Mouse (Mus musculus): ENCODE data around the gene Mrpl54. TPM values are rescaled to one million over a fixed set of nuclear protein-coding genes. Genes with fewer than 3 reads are reported as not detected.

Mrpl54 gene
- polyA plus RNA-seq, 1 experiment: 169 TPM

- Histone ChIP-seq H3K4me3 (ENCODE audit: low read depth, low read length) (peak overlapping the region; percentile 92), H3K27me3 (ENCODE audit: control insufficient read depth, insufficient read depth, low read length) (no peaks in the 10 kb centered on the region), H3K27ac (ENCODE audit: insufficient read depth, low read depth, low read length) (no peak overlapping the region), H3K4me1 (ENCODE audit: control insufficient read depth, insufficient read depth, insufficient read length, low read length) (peaks cover 43% of the 10 kb centered on the region), H3K36me3 (ENCODE audit: control insufficient read depth, insufficient read depth, low read length) (no peaks in the 10 kb centered on the region)
- TF ChIP-seq CTCF (IDR thresholded peaks at IDR 0.05; ENCODE audit: extremely low read depth, insufficient read length, insufficient replicate concordance, low read depth, low read length) (no peak), POLR2A (IDR thresholded peaks at IDR 0.05; ENCODE audit: low read depth, low read length) (no peak)
- 42% methylated on average over 8 of the region's 8 CpGs for WGBS
These were observed 27.7 kb upstream of the Mrpl54 start for GRCm38 (mm10) chr10:81294442-81294841.

- no peak for TF ChIP-seq CTCF (IDR thresholded peaks at IDR 0.05; ENCODE audit: extremely low read depth, insufficient read length, insufficient replicate concordance, low read depth, low read length)
- no peak for TF ChIP-seq POLR2A (IDR thresholded peaks at IDR 0.05; ENCODE audit: low read depth, low read length)
- no peaks in the 10 kb centered on the region for H3K27me3 ChIP-seq (ENCODE audit: control insufficient read depth, insufficient read depth, low read length)
- 0 out of 2 replicates have a peak, but pooled peaks cover 2% of the 10 kb centered on the region for H3K36me3 ChIP-seq (ENCODE audit: control insufficient read depth, insufficient read depth, low read length)
- H3K4me3 ChIP-seq (ENCODE audit: low read depth, low read length): peak overlapping the region; percentile 92
- H3K27ac ChIP-seq (ENCODE audit: insufficient read depth, low read depth, low read length): peak overlapping the region; percentile 74; the same call in 1 of the 2 replicates
- peaks cover 41% of the 10 kb centered on the region for H3K4me1 ChIP-seq (ENCODE audit: control insufficient read depth, insufficient read depth, insufficient read length, low read length)
- 1% methylated on average over 25 of the region's 25 CpGs for WGBS
These were observed 26.7 kb upstream of the Mrpl54 start for GRCm38 (mm10) chr10:81293334-81294030.

- Histone ChIP-seq H3K4me3 (ENCODE audit: low read depth, low read length) (peak within 1 kb of the TSS; percentile 92), H3K36me3 (ENCODE audit: control insufficient read depth, insufficient read depth, low read length) (0 out of 2 replicates have a peak, but pooled peaks cover 2% of the 10 kb centered on the region), H3K4me1 (ENCODE audit: control insufficient read depth, insufficient read depth, insufficient read length, low read length) (peaks cover 38% of the 10 kb centered on the region), H3K27ac (ENCODE audit: insufficient read depth, low read depth, low read length) (peak within 1 kb of the TSS; percentile 98), H3K27me3 (ENCODE audit: control insufficient read depth, insufficient read depth, low read length) (no peaks in the 10 kb centered on the region)
- peak; percentile 84 for TF ChIP-seq CTCF (IDR thresholded peaks at IDR 0.05; ENCODE audit: extremely low read depth, insufficient read length, insufficient replicate concordance, low read depth, low read length)
- peak; percentile 78; the same call in 1 of the 2 replicates for TF ChIP-seq POLR2A (IDR thresholded peaks at IDR 0.05; ENCODE audit: low read depth, low read length)
- WGBS: under 1% methylated on average over 80 of the region's 80 CpGs
These were observed 26.0 kb upstream of the Mrpl54 start, which contains the start of gene Pip5k1c for GRCm38 (mm10) chr10:81292554-81293333. Pip5k1c (plus strand) TSS chr10:81292963.

- TF ChIP-seq POLR2A (IDR thresholded peaks at IDR 0.05; ENCODE audit: low read depth, low read length): no peak
- no peak for TF ChIP-seq CTCF (IDR thresholded peaks at IDR 0.05; ENCODE audit: extremely low read depth, insufficient read length, insufficient replicate concordance, low read depth, low read length)
- 27% methylated on average over 9 of the region's 9 CpGs for WGBS
These were observed 24.9 kb upstream of the Mrpl54 start, which contains the start of gene Tjp3 for GRCm38 (mm10) chr10:81291511-81292104. Tjp3 (minus strand) TSS chr10:81291581.

GRCm38 (mm10) chr10:81290698-81291460 lies 24.1 kb upstream of the Mrpl54 start:
- Histone ChIP-seq H3K27me3 (ENCODE audit: control insufficient read depth, insufficient read depth, low read length) (no peaks in the 10 kb centered on the region), H3K4me3 (ENCODE audit: low read depth, low read length) (peak overlapping the region; percentile 74), H3K27ac (ENCODE audit: insufficient read depth, low read depth, low read length) (peak overlapping the region; percentile 98), H3K36me3 (ENCODE audit: control insufficient read depth, insufficient read depth, low read length) (peaks cover 2% of the 10 kb centered on the region; the same call in 1 of the 2 replicates), H3K4me1 (ENCODE audit: control insufficient read depth, insufficient read depth, insufficient read length, low read length) (peaks cover 34% of the 10 kb centered on the region)
- TF ChIP-seq CTCF (IDR thresholded peaks at IDR 0.05; ENCODE audit: extremely low read depth, insufficient read length, insufficient replicate concordance, low read depth, low read length): no peak
- peak; percentile 56; the same call in 1 of the 2 replicates for TF ChIP-seq POLR2A (IDR thresholded peaks at IDR 0.05; ENCODE audit: low read depth, low read length)
- 12% methylated on average over 24 of the region's 24 CpGs for WGBS

More at GRCm38 (mm10) chr10:81291511-81292104, 24.9 kb upstream of the Mrpl54 start, which contains the start of gene Tjp3:
- peaks cover 2% of the 10 kb centered on the region; the same call in 1 of the 2 replicates for H3K36me3 ChIP-seq (ENCODE audit: control insufficient read depth, insufficient read depth, low read length)
- peak within 1 kb of the TSS; percentile 74 for H3K4me3 ChIP-seq (ENCODE audit: low read depth, low read length)
- peaks cover 38% of the 10 kb centered on the region for H3K4me1 ChIP-seq (ENCODE audit: control insufficient read depth, insufficient read depth, insufficient read length, low read length)
- H3K27ac ChIP-seq (ENCODE audit: insufficient read depth, low read depth, low read length): peak within 1 kb of the TSS; percentile 98
- no peaks in the 10 kb centered on the region for H3K27me3 ChIP-seq (ENCODE audit: control insufficient read depth, insufficient read depth, low read length)

GRCm38 (mm10) chr10:81289811-81290210 lies 23.1 kb upstream of the Mrpl54 start:
- WGBS: 22% methylated on average over 14 of the region's 14 CpGs
- Histone ChIP-seq H3K36me3 (ENCODE audit: control insufficient read depth, insufficient read depth, low read length) (peaks cover 2% of the 10 kb centered on the region; the same call in 1 of the 2 replicates), H3K27me3 (ENCODE audit: control insufficient read depth, insufficient read depth, low read length) (no peaks in the 10 kb centered on the region), H3K4me1 (ENCODE audit: control insufficient read depth, insufficient read depth, insufficient read length, low read length) (peaks cover 39% of the 10 kb centered on the region), H3K27ac (ENCODE audit: insufficient read depth, low read depth, low read length) (peak overlapping the region; percentile 98), H3K4me3 (ENCODE audit: low read depth, low read length) (peak overlapping the region; percentile 74)
- no peak; the same call in 1 of the 2 replicates for TF ChIP-seq POLR2A (IDR thresholded peaks at IDR 0.05; ENCODE audit: low read depth, low read length)
- no peak for TF ChIP-seq CTCF (IDR thresholded peaks at IDR 0.05; ENCODE audit: extremely low read depth, insufficient read length, insufficient replicate concordance, low read depth, low read length)

All from small intestine, adult 2 months (tissue).